Mouse (Mus musculus) brain, embryonic 14.5 days (tissue): ENCODE measurements around the gene Arhgef10l.

Experiments
- CTCF ChIP-seq: fragments of 200-500 bp; IDR thresholded peaks from 2 replicates; pipeline ENCODE4 v1.5.1; 2012; ENCODE audit warnings: inconsistent platforms, mild to moderate bottlenecking, moderate library complexity, borderline replicate concordance; ENCODE audit not compliant: insufficient read depth, insufficient read length; ENCODE audit errors: extremely low read depth
- POLR2A ChIP-seq: fragments of 200-500 bp; IDR thresholded peaks from 2 replicates; pipeline ENCODE4 v1.6.1; 2012; ENCODE audit warnings: mild to moderate bottlenecking, inconsistent platforms, borderline replicate concordance; ENCODE audit not compliant: poor library complexity, insufficient read depth, insufficient read length, severe bottlenecking; ENCODE audit errors: extremely low read depth

DNA sequence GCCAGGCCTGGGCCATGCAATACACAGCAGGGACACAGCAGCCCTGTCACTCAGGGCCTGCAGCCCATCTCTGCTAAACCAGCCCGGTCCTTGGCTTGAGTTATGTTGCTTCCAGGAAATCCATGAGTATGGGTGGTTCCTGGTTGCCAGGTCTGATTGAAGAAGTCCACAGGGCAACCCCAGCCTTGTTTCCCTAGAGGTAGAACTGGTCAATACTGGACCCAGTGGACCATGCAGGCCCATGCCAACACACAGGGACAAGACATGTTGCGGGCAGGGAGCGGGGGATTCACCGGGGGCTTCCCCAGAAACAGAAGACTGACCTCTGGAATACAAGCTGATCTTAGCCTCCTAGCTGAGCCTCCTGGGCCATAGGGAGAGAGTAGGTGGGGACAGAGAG, 142.9 kb downstream of the Arhgef10l start:
- TF ChIP-seq POLR2A (no peak), CTCF (no peak)
